Mouse (Mus musculus) heart, embryonic 11.5 days (tissue): ENCODE measurements around the gene Xpa. TPM values are rescaled to one million over a fixed set of nuclear protein-coding genes. Genes with fewer than 3 reads are reported as not detected.

Experiments
- ATAC-seq: fragments of 200-750 bp; cut with Nextera tagmentation; replicated peaks from 2 replicates; pipeline ENCODE4 v1.8.0; 2017; ENCODE audit warnings: moderate library complexity; ENCODE audit not compliant: insufficient number of reproducible peaks, low FRiP score, low TSS enrichment
- H3K27ac ChIP-seq: fragments of 300-500 bp; sonication (generic); 2 replicates; pipeline ENCODE4 v1.5.1; 2014; ENCODE audit warnings: mild to moderate bottlenecking, low read depth, low read length
- H3K27me3 ChIP-seq: fragments of 300-500 bp; sonication (generic); 2 replicates; pipeline ENCODE4 v1.6.1; 2014; ENCODE audit warnings: mild to moderate bottlenecking, low read length, mixed read lengths; ENCODE audit not compliant: control insufficient read depth, insufficient read depth
- H3K36me3 ChIP-seq: fragments of 300-500 bp; sonication (generic); 2 replicates; pipeline ENCODE4 v1.6.1; 2014; ENCODE audit warnings: mild to moderate bottlenecking, low read length, moderate library complexity, mixed read lengths; ENCODE audit not compliant: control insufficient read depth, insufficient read depth
- H3K4me1 ChIP-seq: fragments of 300-500 bp; sonication (generic); 2 replicates; pipeline ENCODE4 v1.6.1; 2014; ENCODE audit warnings: low read length; ENCODE audit not compliant: control insufficient read depth, insufficient read depth
- H3K4me2 ChIP-seq: fragments of 300-500 bp; sonication (generic); 2 replicates; pipeline ENCODE4 v1.6.1; 2014; ENCODE audit warnings: mild to moderate bottlenecking, moderate library complexity
- H3K4me3 ChIP-seq: fragments of 300-500 bp; sonication (generic); 2 replicates; pipeline ENCODE4 v1.5.1; 2014; ENCODE audit warnings: low read depth, low read length
- H3K9ac ChIP-seq: fragments of 300-500 bp; sonication (generic); 2 replicates; pipeline ENCODE4 v1.6.1; 2014; ENCODE audit warnings: mild to moderate bottlenecking, low read depth, low read length, moderate library complexity
- H3K9me3 ChIP-seq: fragments of 300-500 bp; sonication (generic); replicated peaks from 2 replicates; pipeline ENCODE4 v1.6.1; 2016; ENCODE audit warnings: low read length; ENCODE audit not compliant: control insufficient read depth
- WGBS: fragments of 180-500 bp; shearing (Covaris S2); extraction: QIAGEN DNeasy Blood & Tissue Kit; methylation state at CpG from one replicate; pipeline ENCODE4 v1.1.7; 2014; ENCODE audit not compliant: insufficient replicate concordance; 5-methylcytosine and 5-hydroxymethylcytosine counted together
- polyA plus RNA-seq: library from polyadenylated mRNA; unstranded; fragments of >200 nt; fragmentation: Nextera tagmentation; extraction: Ambion mirVana; gene quantifications from 2 replicates; pipeline ENCODE4 v1.2.1, GENCODE M21; 2014

Xpa gene
- polyA plus RNA-seq, 1 experiment from 2014 or later: 14.4 TPM

- H3K4me2 ChIP-seq: no peak overlapping the region
- no peaks in the 10 kb centered on the region for H3K27me3 ChIP-seq
- H3K4me3 ChIP-seq: no peak overlapping the region
- peaks cover 25% of the 10 kb centered on the region for H3K36me3 ChIP-seq
- H3K4me1 ChIP-seq: 0 out of 2 replicates have a peak, but pooled peaks cover 4% of the 10 kb centered on the region
- H3K9me3 ChIP-seq: no peaks in the 10 kb centered on the region
- H3K9ac ChIP-seq: no peak overlapping the region
- WGBS: 92% methylated on average over 4 of the region's 4 CpGs
- no peak for ATAC-seq
- H3K27ac ChIP-seq: no peak overlapping the region
These were observed 78.6 kb downstream of the Xpa start for GRCm38 (mm10) chr4:46117536-46117935.

GRCm38 (mm10) chr4:46116544-46117175 is 79.5 kb downstream of the Xpa start:
- Histone ChIP-seq H3K4me1 (0 out of 2 replicates have a peak, but pooled peaks cover 4% of the 10 kb centered on the region), H3K9ac (no peak overlapping the region), H3K4me3 (no peak overlapping the region), H3K27ac (0 out of 2 replicates have a peak overlapping the region, but pooled peaks have one; percentile 10), H3K4me2 (no peak overlapping the region), H3K9me3 (no peaks in the 10 kb centered on the region), H3K36me3 (peaks cover 26% of the 10 kb centered on the region), H3K27me3 (no peaks in the 10 kb centered on the region)
- WGBS: 81% methylated on average over 10 of the region's 10 CpGs
- ATAC-seq: no peak

- no peaks in the 10 kb centered on the region for H3K27me3 ChIP-seq
- peaks cover 29% of the 10 kb centered on the region for H3K36me3 ChIP-seq
- ATAC-seq: no peak
- H3K4me2 ChIP-seq: no peak overlapping the region
- WGBS: 77% methylated on average over 1 of the region's 1 CpGs
- H3K9ac ChIP-seq: no peak overlapping the region
- H3K27ac ChIP-seq: no peak overlapping the region
- H3K4me1 ChIP-seq: 0 out of 2 replicates have a peak, but pooled peaks cover 4% of the 10 kb centered on the region
- H3K9me3 ChIP-seq: no peaks in the 10 kb centered on the region
- no peak overlapping the region for H3K4me3 ChIP-seq
These were observed 80.8 kb downstream of the Xpa start for GRCm38 (mm10) chr4:46115308-46115707.

GRCm38 (mm10) chr4:46111361-46111760 is 84.8 kb downstream of the Xpa start:
- no peak for ATAC-seq
- Histone ChIP-seq H3K4me1 (peaks cover 9% of the 10 kb centered on the region; the same call in 1 of the 2 replicates), H3K9ac (no peak overlapping the region), H3K9me3 (no peaks in the 10 kb centered on the region), H3K4me2 (no peak overlapping the region), H3K36me3 (peaks cover 18% of the 10 kb centered on the region), H3K27ac (no peak overlapping the region), H3K4me3 (no peak overlapping the region), H3K27me3 (no peaks in the 10 kb centered on the region)
- 63% methylated on average over 3 of the region's 3 CpGs for WGBS

GRCm38 (mm10) chr4:46110084-46110483 is 86.0 kb downstream of the Xpa start:
- Histone ChIP-seq H3K9me3 (no peaks in the 10 kb centered on the region), H3K4me3 (no peak overlapping the region), H3K4me1 (peaks cover 9% of the 10 kb centered on the region; the same call in 1 of the 2 replicates), H3K27me3 (no peaks in the 10 kb centered on the region), H3K27ac (no peak overlapping the region), H3K9ac (no peak overlapping the region), H3K4me2 (no peak overlapping the region), H3K36me3 (peaks cover 14% of the 10 kb centered on the region)
- WGBS: 82% methylated on average over 8 of the region's 8 CpGs
- ATAC-seq: no peak

Other genes with a start within 250 kb of the Xpa start
- gene Tdrd7, start 231.0 kb downstream of the Xpa start, polyA plus RNA-seq: 19.1 and 19.2 TPM in 2 replicates
- 203 and 215 TPM in 2 replicates for gene Tmod1, start 157.4 kb downstream of the Xpa start, polyA plus RNA-seq
- 59.1 and 67.4 TPM in 2 replicates for gene Ncbp1, start 57.7 kb downstream of the Xpa start, polyA plus RNA-seq
- gene Tstd2, start 57.6 kb downstream of the Xpa start, polyA plus RNA-seq: 23.4 and 26.6 TPM in 2 replicates
- 0.07 TPM in 2 replicates for gene Foxe1, start 147.3 kb upstream of the Xpa start, polyA plus RNA-seq
- 8.4 and 11.5 TPM in 2 replicates for gene Trmo, start 193.1 kb upstream of the Xpa start, polyA plus RNA-seq
- 64.3 and 76.3 TPM in 2 replicates for gene Hemgn, start 217.2 kb upstream of the Xpa start, polyA plus RNA-seq